Mouse (Mus musculus) leukemia stem cell, adult 10-12 weeks (primary cell): ENCODE results near the gene Dcbld2. TPM values are rescaled to one million over a fixed set of nuclear protein-coding genes. Genes with fewer than 3 reads are reported as not detected.

Experiments
- polyA plus RNA-seq: library from polyadenylated mRNA; stranded (reverse); fragments of >175 nt; gene quantifications from 2 replicates; pipeline ENCODE4 v1.2.3, GENCODE M21; 2012; ENCODE audit warnings: low replicate concordance

The Dcbld2 gene
- 1.9 and 3.4 TPM in 2 replicates for polyA plus RNA-seq

GRCm38 (mm10) chr16:58408062-58408486 is at the start of gene Dcbld2:
Gene Dcbld2 (plus strand): TSS chr16:58408443.

Other genes starting within 250 kb of the Dcbld2 start
- gene St3gal6, start 115.8 kb downstream of the Dcbld2 start, polyA plus RNA-seq: 30.4 and 49.2 TPM in 2 replicates
- gene Gm813, start 208.5 kb downstream of the Dcbld2 start, polyA plus RNA-seq: not detected in 2 replicates
- not detected in 2 replicates for gene E330017A01Rik, start 230.3 kb downstream of the Dcbld2 start, polyA plus RNA-seq